Mouse (Mus musculus): ENCODE results near the gene Drc3. TPM values are rescaled to one million over a fixed set of nuclear protein-coding genes. Genes with fewer than 3 reads are reported as not detected.

Gene Drc3
- 3.6 and 4.5 TPM in 2 replicates for polyA plus RNA-seq (2015; fragmentation: Nextera tagmentation; extraction: Ambion mirVana)

DNA sequence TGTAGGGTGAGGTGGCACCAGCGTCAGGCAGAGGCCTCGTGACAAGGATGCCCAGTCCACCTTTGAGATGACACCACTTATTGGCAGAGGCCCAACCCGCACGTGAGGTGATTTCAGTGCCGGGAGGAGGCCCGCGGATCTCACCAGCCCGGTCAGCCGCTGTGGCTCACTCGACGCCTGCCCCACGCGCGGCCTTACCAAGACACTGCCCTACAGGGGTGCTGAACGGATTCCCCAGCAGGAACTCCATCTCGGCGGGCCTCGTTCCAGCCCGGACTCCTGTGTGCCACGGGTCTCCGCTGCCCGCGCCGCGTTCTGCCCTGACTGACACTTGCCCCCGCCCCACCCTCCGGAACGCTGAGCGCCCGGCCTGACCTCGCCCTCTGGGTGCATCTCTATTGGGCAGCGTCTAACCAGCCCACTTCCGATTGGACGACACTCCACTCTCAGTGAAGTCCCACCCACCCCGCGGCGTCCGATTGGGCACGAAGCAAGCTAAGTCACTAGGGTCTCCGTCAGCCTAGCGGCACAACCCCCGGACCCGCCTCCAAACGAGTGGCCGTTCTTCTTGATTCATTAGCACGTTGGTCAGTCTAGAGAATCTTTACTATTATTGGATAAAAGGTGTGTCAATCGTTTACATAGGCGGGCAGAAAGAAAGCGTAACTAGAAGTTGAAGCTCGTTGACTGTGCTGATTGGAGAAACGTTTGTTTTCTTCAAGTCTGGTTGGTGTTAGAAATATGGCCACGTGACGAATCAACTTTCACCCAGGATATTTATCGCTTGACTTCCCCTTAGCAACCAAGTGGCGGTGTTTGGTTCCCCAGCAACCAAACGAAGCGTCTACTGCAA is at the start of gene Drc3, which contains the start of gene Tom1l2:
Gene Drc3, plus strand, starts transcription at position 771 of the 853 bp plus-strand sequence.
Gene Tom1l2, minus strand, starts transcription at position 347 of the 853 bp plus-strand sequence.
- DNase-seq (ENCODE audit: low spot score) = peak; percentile 98

DNA sequence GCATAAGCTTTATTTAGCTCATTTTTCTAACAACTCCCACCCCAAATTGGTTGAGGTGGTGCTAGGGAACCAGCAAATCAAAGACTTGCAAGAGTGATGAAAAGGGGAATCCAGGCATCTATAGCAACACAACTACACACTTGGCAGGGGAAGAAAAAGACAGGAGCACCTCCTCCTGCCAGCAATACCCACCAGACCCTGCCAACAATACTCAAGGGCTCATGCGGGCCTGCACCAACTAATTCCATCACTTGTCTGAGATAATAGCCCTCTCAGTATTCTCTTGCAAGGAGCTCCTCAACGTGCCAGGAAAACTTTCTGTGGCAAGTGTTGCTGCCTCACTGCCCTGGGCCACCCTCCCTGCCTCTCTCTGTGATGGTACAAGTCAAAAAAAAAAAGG is 49.6 kb upstream of the Drc3 start:
- DNase-seq (ENCODE audit: low spot score) = no peak

DNA sequence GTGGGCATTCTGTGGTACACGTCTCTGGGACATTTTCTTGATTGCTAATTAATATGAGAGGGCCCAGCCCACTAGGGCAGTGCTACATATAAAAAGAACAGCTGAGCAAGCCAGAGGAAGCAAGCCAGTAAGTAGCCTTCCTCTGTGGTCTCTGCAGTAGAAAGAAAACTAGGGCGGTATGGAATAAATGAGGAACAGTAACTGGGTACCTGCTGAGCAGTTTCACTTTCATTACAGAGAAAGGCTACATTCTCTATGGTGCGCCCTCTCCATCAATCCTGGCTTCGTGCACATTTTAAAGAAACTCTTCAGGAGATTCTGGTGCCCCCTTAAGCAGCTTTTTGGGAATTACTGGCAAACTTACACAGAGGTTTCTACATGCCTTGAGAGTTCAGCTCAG is 47.5 kb upstream of the Drc3 start:
- DNase-seq (ENCODE audit: low spot score) = peak; percentile 36

DNA sequence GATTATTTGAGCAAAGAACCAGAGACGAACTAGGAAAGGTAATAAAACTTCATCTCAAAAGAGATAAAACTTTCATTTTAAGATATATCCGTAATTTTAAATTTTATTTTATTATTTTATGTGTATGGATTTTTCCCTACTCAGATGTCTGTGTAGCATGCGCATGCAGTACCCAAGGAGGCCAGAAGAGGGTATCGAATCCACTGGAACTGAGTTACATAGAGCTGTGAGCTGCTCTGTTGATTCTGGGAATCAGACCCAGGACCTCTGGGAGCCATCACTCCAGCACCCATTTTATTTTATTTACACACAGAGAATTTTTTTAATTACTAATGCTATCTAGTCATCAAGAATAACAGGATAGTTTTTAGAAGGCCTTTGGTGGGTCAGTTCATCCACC is 46.3 kb upstream of the Drc3 start:
- DNase-seq (ENCODE audit: low spot score) = peak; percentile 55

DNA sequence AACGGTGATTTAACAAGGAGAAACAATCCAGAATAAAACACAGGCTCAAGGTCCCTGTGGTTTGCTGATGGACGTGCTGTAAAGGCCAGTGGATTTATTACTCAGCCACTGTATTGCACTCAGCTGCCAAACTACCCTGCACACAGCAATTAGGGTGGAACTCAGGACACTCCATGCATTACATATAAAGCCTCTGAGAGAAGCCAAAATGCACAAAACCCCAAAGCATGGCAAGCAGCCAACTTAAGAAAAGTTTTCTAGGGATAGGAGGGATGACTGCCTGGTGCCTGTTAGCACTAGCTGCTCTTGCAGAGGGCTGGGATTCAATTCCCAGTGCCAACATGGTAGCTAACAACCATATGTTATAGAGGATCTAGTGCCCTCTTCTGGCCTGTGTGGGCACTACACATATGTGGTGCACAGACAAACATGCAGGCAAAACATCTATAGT is 45.7 kb upstream of the Drc3 start:
- DNase-seq (ENCODE audit: low spot score) = peak; percentile 40

DNA sequence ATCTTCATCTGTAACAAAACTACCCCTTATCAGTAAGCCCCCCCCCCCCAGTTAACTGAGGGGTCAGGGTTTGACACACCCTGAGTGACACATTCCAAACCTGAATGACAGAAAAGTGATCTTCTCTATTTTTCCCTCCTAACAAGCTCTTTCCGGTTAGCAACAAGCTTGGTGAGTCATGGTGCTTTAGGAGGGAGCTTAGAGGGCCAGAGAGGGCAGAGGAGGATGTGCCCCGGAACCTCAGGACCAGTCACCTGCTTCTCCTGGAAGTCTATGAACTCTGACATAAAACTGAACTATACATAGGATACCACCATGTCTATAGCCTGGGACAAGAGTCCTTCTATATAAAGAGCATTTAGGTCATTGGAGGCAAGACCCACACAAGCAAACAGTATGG is 45.1 kb upstream of the Drc3 start:
- no peak for DNase-seq (ENCODE audit: low spot score)

DNA sequence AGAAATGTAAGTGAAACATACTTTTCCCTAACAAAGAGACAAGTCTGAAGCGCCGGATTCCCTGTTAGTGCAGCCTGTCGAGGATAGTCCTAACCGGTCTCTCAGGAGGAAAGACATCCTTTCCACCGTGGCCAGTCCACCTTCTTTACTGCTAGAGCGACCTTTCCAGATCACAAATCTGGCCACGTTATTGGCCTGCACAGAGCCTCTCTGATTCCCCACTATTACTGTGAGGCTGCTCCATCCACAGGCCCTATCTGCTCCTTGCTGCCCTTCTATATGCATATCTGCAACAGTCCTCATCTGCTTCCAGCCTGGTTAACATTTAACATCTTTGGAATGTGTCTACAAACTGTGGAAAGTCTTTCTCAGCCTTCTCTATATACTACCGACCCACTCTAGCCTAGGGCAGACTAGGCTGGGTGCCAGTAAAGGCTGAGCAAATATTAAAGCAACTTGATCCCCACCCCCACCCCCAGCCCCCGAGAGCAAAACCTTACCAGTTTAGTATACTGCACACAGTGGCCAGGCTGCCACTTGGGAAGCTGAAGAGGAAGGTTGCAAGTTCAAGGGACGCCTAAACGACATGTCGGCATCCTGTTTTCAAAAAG is 44.5 kb upstream of the Drc3 start:
- no peak for DNase-seq (ENCODE audit: low spot score)

DNA sequence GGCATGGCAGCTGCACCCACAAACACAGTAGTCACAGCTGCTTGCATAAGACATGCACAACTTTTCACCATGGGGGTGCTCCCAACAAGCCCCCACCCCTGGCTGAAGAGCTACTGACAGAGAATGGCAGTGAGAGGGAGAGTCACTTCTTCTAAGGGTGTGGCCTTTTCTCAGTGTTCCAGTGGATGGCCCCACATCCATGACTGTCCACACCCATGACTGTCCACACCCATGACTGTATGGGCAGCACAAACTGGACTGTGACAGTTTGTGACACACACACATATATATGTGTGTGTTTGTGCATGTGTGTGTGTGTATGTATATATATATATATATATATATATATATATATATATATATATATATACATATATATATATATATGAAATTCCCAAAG is 43.3 kb upstream of the Drc3 start:
- DNase-seq (ENCODE audit: low spot score) = no peak

DNA sequence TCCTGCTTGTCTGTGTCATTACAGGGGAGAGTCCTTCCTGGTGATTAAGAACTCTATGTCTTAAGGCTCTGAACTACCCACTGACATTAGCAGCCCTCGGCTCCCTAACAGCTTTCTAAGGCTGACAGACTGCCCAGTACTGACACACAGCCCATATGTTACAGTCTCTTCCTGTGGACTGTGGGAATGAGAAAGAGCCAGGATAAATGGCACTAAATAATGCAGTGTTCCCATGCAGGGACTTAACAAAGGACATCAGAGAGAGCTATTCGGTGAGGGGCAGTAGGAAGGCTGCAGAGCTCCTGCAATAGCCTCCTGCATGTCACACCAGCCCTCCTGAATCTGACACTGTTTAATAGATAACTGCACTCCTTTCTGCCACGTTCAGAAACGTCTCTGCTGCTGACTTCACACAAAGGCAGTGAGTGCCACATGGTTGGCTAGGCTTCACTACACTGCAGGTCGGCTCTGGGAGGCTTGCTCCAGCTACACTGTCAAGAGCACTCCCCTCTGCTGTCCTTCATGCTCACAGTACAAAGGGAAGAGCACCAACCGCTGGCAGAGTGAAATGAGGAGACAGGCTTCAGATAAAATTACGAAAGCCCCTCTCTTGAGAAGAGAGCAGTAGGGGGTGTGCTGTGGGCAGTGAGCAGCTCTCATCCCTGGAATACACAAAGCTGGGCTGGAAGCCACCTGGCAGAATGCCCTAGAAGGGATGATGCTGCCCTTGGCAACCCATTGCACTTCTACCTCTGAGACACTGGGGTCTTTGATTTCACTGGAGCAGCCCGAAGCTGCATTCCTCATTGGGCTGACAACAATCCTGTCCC is 41.9 kb upstream of the Drc3 start:
- DNase-seq (ENCODE audit: low spot score) = no peak

DNA sequence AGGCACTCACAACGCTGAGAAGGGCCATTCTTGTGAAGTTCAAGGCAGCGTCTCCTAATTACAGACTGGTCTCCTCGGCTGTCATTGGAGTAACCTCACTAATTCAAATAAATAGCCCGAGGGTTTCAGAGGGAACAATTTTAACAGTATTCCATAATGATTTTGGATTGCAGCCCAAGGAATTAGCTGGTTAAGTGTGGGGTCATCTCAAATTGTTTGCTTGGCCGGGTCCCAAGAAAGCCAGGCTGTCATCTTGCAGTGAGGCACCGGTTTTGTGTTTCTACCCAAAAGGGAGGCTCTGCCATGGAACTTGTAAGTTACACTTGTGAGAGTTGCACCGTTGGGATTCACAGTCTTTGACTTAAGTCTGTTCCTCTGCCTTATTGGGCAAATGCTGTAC is 36.9 kb upstream of the Drc3 start:
- DNase-seq (ENCODE audit: low spot score) = no peak

DNA sequence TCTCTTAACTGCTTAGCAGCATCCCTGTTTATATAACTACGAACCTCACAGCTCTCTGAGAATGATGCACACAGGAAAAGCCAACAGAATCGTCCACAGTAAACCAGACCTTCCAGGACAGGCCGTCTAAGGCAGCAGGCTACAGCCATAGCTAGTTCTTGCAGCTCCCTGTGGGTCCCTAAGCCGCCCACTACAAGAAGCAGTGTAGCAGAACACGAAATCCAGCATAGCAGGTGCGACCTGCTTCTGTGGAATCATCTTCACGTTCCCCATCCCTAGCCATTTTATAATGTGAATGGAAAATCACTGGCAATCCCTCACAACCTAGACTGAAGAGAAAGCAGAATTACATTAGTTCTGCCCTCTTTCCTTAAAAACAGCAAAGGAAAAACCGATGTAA is 36.2 kb upstream of the Drc3 start:
- DNase-seq (ENCODE audit: low spot score) = no peak

DNA sequence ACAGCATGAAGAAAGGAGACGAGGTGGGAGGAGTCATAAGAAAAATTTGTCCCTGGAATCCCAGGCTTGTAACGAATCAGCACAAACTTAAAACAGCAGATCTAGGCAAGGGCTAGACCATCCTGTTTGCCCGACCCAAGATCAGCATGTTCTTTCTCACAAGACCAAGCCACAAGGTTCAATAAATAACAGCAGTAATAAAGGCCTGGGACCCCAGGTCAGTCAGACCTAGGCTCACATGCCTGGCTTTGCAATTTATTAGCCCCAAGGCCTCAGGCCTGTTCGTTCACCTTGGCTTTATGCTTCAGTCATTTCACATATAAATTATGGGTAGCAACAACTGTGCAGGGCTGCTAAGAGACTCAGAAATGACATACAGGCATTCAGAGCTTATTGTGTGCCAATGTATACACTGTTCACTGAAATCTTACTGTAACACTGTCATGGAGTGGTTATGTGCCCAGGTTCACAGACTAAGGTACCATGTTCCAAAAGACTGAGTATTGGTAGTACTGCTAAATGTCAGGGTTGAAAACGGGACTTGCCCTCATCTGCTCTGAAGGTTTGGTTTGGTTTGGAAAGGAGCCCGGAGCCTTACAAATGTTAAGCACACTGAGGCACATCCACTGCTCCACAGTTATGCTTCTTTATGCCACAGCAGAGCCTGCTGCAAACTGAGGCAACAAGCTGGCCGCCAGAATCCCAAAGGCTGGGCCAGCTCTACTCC is 35.6 kb upstream of the Drc3 start:
- DNase-seq (ENCODE audit: low spot score) = no peak

DNA sequence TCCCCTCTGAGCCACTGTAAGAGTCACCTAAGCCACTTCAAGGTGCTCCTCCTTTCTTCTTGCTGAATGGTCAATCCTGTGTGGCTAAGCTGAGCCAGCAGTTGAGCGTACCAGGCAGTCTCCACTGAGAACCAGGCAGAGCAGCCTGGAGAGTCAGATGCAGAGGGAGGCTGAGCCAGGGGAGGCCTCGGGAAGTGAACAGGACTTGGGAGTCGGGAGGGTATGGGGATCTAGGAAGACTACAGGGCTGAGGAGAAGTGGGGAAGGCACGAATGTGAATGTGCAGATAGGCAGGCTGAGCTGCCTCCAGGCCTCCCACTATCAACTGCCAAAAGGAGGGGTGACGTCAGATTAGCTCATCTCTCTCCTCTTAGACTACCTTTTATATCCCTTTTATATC is 34.4 kb upstream of the Drc3 start:
- no peak for DNase-seq (ENCODE audit: low spot score)

DNA sequence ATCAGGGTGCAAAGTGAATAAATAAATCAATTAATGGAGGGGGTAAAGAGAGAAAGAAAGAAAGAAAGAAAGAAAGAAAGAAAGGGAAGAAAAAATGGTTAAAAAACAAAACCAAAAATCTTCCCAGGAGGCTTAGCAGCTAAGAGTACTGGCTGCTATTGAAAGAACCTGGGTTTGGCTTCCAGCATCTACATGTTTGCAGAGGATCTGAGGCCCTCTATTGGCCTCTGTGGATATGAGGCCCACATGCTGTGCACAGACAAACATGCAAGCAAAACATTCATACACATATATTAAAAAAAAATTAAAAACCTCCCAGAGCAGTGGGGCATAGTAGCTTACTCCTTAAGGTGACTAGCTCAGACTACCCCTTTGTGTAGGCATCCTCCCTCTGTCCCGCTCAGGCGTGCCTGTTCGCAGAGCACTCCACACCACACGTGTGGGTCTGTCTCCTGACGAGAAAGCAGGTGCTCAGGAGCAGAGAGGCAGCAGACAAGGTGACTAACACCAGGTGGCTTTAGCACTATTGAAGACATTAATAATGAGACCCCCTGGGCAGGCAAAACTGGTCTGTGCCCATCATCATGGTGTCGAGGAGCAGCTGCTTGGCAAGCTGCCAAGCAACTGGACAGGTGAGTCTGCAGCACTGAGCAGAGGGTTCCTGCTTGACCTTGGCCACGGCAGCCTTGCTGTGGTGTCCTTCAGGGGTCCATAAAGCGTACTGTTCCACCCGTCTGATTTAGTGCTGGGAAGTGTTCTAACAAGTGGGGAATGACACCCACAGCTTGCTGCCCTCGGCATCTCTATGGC is 33.7 kb upstream of the Drc3 start:
- DNase-seq (ENCODE audit: low spot score) = no peak

DNA sequence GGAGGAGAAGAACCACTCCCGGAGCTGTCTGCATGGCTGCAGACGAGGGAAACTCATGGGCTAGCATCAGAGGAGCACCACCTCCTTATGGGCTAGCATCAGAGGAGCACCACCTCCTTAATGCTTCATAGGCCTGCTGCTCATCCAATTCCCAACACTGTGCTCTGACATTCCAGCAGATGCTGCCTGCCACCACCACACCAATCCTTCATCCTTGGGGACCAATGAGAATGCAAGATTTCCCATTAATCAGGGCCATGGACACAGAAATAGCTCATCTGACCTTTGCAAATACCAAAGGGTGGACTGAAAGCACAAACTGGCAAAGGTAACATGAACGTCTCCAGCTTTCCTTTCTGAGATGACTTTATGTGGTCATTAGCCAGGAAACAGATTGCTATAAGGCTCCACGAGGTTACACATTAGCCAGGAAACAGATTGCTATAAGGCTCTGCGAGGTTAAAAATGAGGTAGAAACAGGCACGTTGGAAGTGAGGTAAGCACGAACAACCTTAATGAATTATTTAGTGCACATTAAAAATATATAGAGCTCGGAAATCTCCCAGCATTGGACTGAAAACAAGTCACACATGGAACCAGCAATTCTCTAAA is 32.6 kb upstream of the Drc3 start:
- no peak for DNase-seq (ENCODE audit: low spot score)

DNA sequence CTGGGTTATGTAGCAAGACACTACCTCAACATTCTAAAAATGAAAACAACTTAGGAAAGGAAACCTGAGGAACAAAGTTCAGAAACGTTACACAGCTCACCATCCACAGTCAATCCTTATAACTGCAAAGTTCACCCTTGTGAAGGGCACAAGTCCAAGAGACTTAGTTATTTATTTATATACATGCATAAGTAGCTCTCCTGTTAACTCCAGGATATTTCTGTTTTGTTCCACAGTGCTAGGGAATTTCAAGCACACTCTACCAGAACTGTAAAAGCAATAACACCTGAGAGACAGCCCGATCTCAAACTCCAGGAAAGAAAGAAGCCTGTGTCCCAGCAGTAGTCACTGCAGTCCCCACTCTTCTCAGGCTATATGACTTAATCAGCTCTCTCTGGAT is 31.7 kb upstream of the Drc3 start:
- no peak for DNase-seq (ENCODE audit: low spot score)

DNA sequence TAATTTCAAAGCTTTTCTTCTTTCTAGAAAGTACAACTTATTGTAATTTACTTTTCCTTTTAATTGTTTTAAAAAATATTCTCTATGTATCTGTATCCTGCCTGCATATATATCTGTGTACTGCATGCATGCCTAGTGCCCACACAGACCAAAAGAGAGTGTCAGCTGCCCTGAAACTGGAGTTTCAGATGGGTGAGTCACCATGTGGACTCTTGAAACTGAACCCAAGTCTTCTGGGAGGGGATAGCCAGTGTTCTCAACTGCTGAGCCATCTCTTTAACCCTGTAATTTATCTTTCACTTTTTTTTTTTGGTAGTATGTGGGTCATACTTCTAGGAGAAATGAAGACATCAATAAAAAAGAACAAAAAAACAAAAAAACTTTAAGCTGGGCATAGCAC is 29.4 kb upstream of the Drc3 start:
- no peak for DNase-seq (ENCODE audit: low spot score)

DNA sequence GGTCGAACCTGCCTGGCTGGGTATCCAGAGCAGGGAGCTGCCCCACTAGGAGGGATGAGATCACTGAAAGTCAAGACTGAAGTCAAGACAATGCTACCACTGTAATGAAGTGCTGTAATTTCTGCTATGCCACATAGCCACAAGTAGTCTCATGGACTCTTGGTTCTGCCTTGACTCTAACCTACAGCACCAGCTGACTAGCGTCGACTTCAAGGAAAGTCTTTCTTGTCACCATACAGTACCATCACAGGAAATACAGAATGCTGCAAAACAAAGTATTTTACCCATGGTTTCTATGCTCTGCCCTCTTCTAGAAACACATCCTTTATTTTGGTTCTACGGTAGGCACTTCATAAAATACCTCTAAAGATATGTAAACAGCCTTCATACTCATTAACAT is 22.6 kb upstream of the Drc3 start:
- DNase-seq (ENCODE audit: low spot score) = peak; percentile 52

DNA sequence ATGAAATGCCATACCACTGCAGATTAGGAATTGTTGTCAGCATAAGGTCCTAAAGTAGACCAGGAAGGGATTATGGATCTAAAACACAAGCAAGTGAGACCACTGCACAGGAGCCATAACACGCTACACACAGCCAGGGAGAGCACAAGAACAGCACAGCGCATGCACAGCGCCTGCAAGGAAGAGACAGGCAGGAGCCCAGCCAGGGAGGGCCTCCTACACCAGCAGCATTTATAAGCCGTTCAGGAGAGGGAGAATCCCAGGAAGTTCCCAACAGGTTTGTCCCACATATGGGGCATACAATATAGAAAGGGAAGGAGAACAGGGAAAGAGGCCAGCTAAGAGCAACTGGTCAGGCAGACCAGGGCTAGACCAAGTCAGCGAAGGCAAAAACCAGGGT is 19.7 kb upstream of the Drc3 start:
- DNase-seq (ENCODE audit: low spot score) = no peak

DNA sequence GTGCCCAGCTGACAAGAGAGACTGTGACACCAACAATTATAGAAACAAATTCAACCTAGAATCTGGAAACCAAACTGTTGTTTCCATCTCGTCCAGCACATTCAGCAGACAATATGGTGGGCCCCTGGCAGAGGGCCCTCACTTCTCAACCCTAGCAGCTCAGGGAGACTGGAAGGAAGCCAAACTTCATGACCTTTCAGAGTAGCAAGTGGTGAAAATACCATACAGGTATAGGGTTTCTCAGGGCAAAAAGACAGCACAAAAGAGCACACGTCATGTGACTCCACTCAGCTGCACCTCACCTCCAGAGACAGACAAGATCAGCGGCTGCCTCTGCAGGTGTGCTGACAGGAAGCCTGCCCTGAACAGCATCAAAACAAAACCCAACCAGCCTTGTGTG is 19.0 kb upstream of the Drc3 start:
- peak; percentile 84 for DNase-seq (ENCODE audit: low spot score)

Data from thymus, postnatal 0 days (tissue).